Mouse (Mus musculus) heart, embryonic 11.5 days (tissue): ENCODE measurements around the gene Tmc6. TPM values are rescaled to one million over a fixed set of nuclear protein-coding genes. Genes with fewer than 3 reads are reported as not detected.

Experiments used
- ATAC-seq: fragments of 200-750 bp; cut with Nextera tagmentation; replicated peaks from 2 replicates; pipeline ENCODE4 v1.8.0; 2017; ENCODE audit warnings: moderate library complexity; ENCODE audit not compliant: insufficient number of reproducible peaks, low FRiP score, low TSS enrichment
- H3K27ac ChIP-seq: fragments of 300-500 bp; sonication (generic); 2 replicates; pipeline ENCODE4 v1.5.1; 2014; ENCODE audit warnings: mild to moderate bottlenecking, low read depth, low read length
- H3K27me3 ChIP-seq: fragments of 300-500 bp; sonication (generic); 2 replicates; pipeline ENCODE4 v1.6.1; 2014; ENCODE audit warnings: mild to moderate bottlenecking, low read length, mixed read lengths; ENCODE audit not compliant: control insufficient read depth, insufficient read depth
- H3K36me3 ChIP-seq: fragments of 300-500 bp; sonication (generic); 2 replicates; pipeline ENCODE4 v1.6.1; 2014; ENCODE audit warnings: mild to moderate bottlenecking, low read length, moderate library complexity, mixed read lengths; ENCODE audit not compliant: control insufficient read depth, insufficient read depth
- H3K4me1 ChIP-seq: fragments of 300-500 bp; sonication (generic); 2 replicates; pipeline ENCODE4 v1.6.1; 2014; ENCODE audit warnings: low read length; ENCODE audit not compliant: control insufficient read depth, insufficient read depth
- H3K4me2 ChIP-seq: fragments of 300-500 bp; sonication (generic); 2 replicates; pipeline ENCODE4 v1.6.1; 2014; ENCODE audit warnings: mild to moderate bottlenecking, moderate library complexity
- H3K4me3 ChIP-seq: fragments of 300-500 bp; sonication (generic); 2 replicates; pipeline ENCODE4 v1.5.1; 2014; ENCODE audit warnings: low read depth, low read length
- H3K9ac ChIP-seq: fragments of 300-500 bp; sonication (generic); 2 replicates; pipeline ENCODE4 v1.6.1; 2014; ENCODE audit warnings: mild to moderate bottlenecking, low read depth, low read length, moderate library complexity
- H3K9me3 ChIP-seq: fragments of 300-500 bp; sonication (generic); replicated peaks from 2 replicates; pipeline ENCODE4 v1.6.1; 2016; ENCODE audit warnings: low read length; ENCODE audit not compliant: control insufficient read depth
- WGBS: fragments of 180-500 bp; shearing (Covaris S2); extraction: QIAGEN DNeasy Blood & Tissue Kit; methylation state at CpG from one replicate; pipeline ENCODE4 v1.1.7; 2014; ENCODE audit not compliant: insufficient replicate concordance; 5-methylcytosine and 5-hydroxymethylcytosine counted together
- polyA plus RNA-seq: library from polyadenylated mRNA; unstranded; fragments of >200 nt; fragmentation: Nextera tagmentation; extraction: Ambion mirVana; gene quantifications from 2 replicates; pipeline ENCODE4 v1.2.1, GENCODE M21; 2014

Gene Tmc6
- polyA plus RNA-seq, 1 experiment from 2014 or later = 23.8 TPM

DNA sequence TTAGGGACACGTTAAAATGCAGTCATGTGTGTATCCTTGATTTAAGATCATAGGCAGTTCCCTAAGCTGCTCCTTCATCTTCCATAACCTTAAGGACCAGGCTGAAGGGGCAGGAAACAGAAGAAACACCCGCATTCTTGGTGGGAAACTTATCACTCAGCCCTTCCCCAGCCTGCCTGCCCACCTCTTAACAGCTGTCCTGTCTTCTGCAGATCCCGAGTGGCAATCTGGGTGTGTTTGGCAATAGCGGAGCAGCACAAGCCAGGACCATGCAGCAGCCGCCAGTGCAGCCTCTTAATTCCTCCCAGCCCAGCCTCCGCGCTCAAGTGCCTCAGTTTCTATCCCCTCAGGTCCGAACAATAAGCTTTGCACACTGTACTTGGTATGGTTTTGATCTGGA is 39.3 kb downstream of the Tmc6 start:
- no peak for ATAC-seq
- Histone ChIP-seq H3K4me2 (no peak overlapping the region), H3K27me3 (no peaks in the 10 kb centered on the region), H3K9ac (no peak overlapping the region), H3K36me3 (peaks cover 40% of the 10 kb centered on the region), H3K9me3 (no peaks in the 10 kb centered on the region), H3K27ac (no peak overlapping the region), H3K4me1 (no peaks in the 10 kb centered on the region), H3K4me3 (no peak overlapping the region)
- WGBS = 74% methylated on average over 8 of the region's 8 CpGs

DNA sequence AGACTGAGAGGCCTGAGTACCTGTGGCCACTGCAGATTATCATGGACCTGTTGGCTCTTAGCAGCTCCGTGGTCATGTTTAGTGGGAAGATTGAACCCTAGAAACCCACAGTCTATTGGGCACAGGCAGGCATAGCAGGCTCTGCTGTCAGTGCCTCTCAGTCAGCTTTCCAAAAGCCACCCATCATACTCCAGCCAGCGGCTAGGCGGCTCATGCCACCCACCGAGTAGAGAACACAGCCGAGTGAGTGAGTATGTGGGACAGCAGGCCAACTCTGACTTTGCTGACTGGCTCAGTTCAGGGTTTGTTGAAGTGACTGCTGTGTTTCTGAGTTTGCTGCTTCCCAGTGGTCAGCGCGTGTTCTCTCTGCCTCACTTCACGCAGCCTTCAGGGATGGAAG is 39.8 kb downstream of the Tmc6 start:
- H3K4me2 ChIP-seq = no peak overlapping the region
- H3K27me3 ChIP-seq = no peaks in the 10 kb centered on the region
- no peaks in the 10 kb centered on the region for H3K4me1 ChIP-seq
- H3K36me3 ChIP-seq = peaks cover 37% of the 10 kb centered on the region
- H3K9me3 ChIP-seq = no peaks in the 10 kb centered on the region
- H3K4me3 ChIP-seq = no peak overlapping the region
- H3K9ac ChIP-seq = no peak overlapping the region
- no peak for ATAC-seq
- H3K27ac ChIP-seq = no peak overlapping the region
- WGBS = 81% methylated on average over 8 of the region's 8 CpGs

DNA sequence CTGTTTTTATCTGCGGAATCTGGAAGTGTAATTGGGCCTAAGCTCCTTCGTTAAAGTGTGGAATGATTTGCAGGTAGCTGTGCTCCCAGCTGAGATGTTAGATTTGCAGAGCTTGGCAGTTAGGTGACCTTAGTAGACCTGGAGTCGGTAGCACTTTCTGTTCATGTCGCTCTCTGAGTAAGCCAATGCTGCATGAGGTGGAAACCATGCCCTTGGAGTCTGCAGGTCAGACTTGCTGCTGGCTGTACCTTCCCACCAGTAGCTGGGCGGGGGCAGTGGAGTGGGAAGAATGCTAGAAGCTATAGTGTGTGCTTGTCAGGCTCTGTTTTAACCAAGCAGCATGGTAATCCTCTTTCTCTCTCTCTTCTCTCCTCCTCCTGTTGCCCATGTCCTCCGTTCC is 40.9 kb downstream of the Tmc6 start:
- no peak for ATAC-seq
- WGBS = 89% methylated on average over 6 of the region's 6 CpGs
- Histone ChIP-seq H3K36me3 (peaks cover 30% of the 10 kb centered on the region), H3K4me3 (no peak overlapping the region), H3K9me3 (no peaks in the 10 kb centered on the region), H3K9ac (no peak overlapping the region), H3K4me1 (no peaks in the 10 kb centered on the region), H3K27ac (no peak overlapping the region), H3K4me2 (no peak overlapping the region), H3K27me3 (no peaks in the 10 kb centered on the region)

DNA sequence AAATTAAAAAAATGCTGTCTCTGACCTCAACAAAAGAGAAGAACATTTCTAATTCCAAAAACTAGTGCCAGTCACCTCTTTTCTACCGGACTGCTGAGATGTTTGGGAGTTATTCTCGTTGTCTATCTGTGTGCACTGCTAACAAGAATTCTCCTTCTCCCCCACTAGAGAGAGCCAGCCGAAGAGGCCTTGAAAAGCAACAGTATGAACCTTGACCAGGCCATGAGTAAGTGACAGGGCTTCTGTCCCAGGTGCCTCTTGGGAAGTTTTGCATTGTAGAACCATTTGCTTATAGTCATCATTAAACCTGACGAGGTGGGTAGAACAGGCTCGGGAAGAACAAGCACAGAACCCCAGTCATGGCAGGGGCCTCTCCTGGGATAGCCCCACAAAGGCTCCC is 43.9 kb downstream of the Tmc6 start:
- 81% methylated on average over 5 of the region's 5 CpGs for WGBS
- H3K9me3 ChIP-seq = no peaks in the 10 kb centered on the region
- no peak overlapping the region for H3K27ac ChIP-seq
- H3K27me3 ChIP-seq = no peaks in the 10 kb centered on the region
- no peak overlapping the region for H3K9ac ChIP-seq
- H3K4me1 ChIP-seq = no peaks in the 10 kb centered on the region
- no peak for ATAC-seq
- H3K36me3 ChIP-seq = peaks cover 28% of the 10 kb centered on the region
- H3K4me3 ChIP-seq = no peak overlapping the region
- H3K4me2 ChIP-seq = no peak overlapping the region

DNA sequence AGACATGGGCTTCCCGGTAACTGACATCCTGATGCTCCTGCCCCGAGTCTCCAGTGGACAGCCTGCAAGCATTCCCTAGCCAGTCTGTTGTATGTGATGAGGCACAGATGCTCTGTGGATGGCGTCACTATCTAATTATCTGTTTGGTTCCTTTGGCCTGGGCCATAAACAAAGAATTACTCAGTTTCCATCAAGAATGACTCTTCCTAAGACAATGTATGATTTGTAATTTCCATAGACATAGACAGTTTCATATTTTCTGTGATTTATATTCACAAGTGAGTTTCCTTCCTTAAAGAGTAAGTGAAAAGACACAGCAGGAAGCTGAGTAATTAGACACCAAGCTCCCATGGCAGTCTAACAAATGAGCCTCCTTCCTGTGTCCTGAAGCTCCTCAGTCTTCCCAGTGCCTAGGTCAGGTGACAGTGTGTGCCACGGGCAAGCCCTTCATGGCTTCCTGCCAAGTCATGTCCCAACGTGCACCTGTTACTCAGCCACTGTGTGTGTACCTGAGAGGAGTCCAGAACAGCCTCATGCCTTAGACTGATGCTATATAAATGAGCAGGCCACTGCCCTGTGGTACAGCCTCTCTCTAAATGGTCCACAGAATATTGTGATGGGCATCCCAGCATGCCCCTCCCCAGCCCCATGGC is 45.8 kb downstream of the Tmc6 start:
- no peaks in the 10 kb centered on the region for H3K9me3 ChIP-seq
- H3K27ac ChIP-seq = no peak overlapping the region
- H3K4me3 ChIP-seq = no peak overlapping the region
- peaks cover 17% of the 10 kb centered on the region for H3K36me3 ChIP-seq
- no peaks in the 10 kb centered on the region for H3K27me3 ChIP-seq
- no peak overlapping the region for H3K4me2 ChIP-seq
- H3K9ac ChIP-seq = no peak overlapping the region
- WGBS = 70% methylated on average over 5 of the region's 5 CpGs
- peaks cover 2% of the 10 kb centered on the region; the same call in 1 of the 2 replicates for H3K4me1 ChIP-seq
- no peak for ATAC-seq

DNA sequence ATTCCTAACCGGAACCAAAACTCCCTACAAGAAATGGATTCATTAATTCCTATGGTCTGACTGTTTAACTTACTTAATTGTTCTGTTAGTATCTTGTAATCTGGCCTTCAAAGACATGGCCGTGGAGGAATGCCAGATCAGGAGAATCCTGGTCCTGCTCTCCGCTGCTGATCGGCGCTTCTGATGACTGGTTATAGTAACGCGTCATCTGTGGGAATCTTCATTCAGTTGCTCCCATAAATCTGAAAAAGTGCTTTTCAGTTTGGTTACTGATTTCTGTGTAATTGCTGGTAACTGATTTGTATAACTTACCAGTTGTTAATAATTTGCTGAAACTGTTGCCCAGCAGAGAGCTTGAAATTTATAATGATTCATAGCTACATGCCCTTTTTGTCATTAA is 50.5 kb downstream of the Tmc6 start:
- ATAC-seq = no peak
- no peak overlapping the region for H3K27ac ChIP-seq
- H3K9me3 ChIP-seq = no peaks in the 10 kb centered on the region
- 0 out of 2 replicates have a peak, but pooled peaks cover 2% of the 10 kb centered on the region for H3K36me3 ChIP-seq
- H3K4me3 ChIP-seq = no peak overlapping the region
- H3K9ac ChIP-seq = no peak overlapping the region
- 83% methylated on average over 7 of the region's 7 CpGs for WGBS
- no peaks in the 10 kb centered on the region for H3K27me3 ChIP-seq
- H3K4me1 ChIP-seq = peaks cover 18% of the 10 kb centered on the region
- H3K4me2 ChIP-seq = no peak overlapping the region

DNA sequence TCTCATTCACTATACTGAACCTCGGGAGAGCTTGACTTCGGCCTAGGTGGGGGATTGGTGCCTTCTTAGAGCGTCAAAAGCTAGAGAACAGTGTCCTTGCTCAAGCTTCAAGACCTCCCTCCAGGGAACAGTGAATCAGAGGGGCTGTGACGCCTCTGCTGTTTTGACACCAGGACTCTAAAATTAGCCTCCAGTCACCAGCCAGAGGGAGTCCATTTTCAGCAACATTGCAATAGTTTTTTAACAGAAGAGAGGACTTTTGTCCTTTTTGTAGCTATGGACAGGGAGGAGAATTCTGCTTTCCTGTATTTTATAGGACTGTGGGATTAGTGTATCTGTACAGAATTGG is 51.5 kb downstream of the Tmc6 start:
- no peaks in the 10 kb centered on the region for H3K27me3 ChIP-seq
- 54% methylated on average over 4 of the region's 4 CpGs for whole genome bisulfite sequencing
- no peak for ATAC-seq
- H3K4me1 ChIP-seq = peaks cover 18% of the 10 kb centered on the region
- no peak overlapping the region for H3K9ac ChIP-seq
- no peaks in the 10 kb centered on the region for H3K9me3 ChIP-seq
- no peaks in the 10 kb centered on the region for H3K36me3 ChIP-seq
- no peak overlapping the region for H3K27ac ChIP-seq
- H3K4me2 ChIP-seq = no peak overlapping the region
- H3K4me3 ChIP-seq = no peak overlapping the region

DNA sequence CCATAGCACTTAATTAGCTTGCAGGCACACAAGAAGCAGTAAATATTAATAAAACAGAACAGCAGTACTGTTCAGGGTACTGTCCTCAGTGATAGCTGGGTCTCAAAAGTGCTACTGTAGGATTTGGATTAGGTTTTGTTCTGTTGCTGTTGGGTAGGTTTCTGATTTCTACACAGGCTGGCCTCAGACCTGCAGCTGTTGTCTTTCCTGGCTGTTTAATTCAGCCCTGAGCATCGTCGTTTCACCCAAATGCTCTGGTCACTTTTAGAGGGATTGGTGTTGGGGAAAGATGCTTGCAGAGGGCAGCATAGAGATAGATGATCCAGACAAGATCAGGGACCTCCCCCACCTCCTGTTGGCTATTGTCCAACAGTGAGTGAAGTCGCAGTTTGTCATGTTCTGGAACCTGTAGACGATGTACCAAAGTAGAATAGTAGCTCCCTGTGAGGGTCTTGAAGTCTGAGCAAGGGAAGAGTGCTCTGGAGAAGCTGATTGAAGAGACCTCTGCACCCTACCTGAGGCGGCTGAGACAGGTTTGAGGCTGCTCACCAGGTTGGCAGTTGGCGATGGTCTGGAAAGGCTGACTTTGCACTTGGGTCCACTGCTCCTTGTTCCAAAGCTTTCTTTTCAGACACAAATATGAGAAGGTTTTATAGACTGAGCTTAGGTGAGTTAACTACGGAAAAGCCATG is 52.1 kb downstream of the Tmc6 start:
- Histone ChIP-seq H3K9ac (no peak overlapping the region), H3K36me3 (no peaks in the 10 kb centered on the region), H3K9me3 (no peaks in the 10 kb centered on the region), H3K4me3 (no peak overlapping the region), H3K27me3 (no peaks in the 10 kb centered on the region), H3K4me1 (peaks cover 18% of the 10 kb centered on the region), H3K4me2 (no peak overlapping the region), H3K27ac (no peak overlapping the region)
- WGBS = 76% methylated on average over 7 of the region's 7 CpGs
- no peak for ATAC-seq

DNA sequence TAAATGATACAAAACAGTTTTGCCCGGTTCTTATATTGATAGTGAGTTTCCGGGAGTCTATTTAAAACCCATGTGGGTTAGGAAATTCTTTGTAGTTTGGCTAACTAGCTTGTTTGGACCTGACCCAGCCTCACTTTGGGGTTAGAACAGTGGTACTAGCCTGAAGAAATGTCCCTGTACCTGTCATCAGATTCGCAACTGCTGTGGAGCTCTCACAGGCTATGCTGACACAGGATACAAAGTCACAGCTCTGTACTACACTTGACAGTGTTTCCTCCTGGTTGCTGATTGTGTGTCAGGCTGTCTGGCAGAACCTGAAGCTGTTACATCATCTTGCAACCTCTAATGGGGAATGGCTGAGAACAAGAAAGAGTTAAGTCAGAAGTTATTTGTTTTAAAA is 52.7 kb downstream of the Tmc6 start:
- Histone ChIP-seq H3K9ac (no peak overlapping the region), H3K27ac (no peak overlapping the region)
- WGBS = 71% methylated on average over 3 of the region's 3 CpGs

More for the DNA sequence above, 52.7 kb downstream of the Tmc6 start:
- Histone ChIP-seq H3K4me3 (no peak overlapping the region), H3K4me1 (peaks cover 21% of the 10 kb centered on the region), H3K27me3 (no peaks in the 10 kb centered on the region), H3K4me2 (no peak overlapping the region), H3K36me3 (no peaks in the 10 kb centered on the region), H3K9me3 (no peaks in the 10 kb centered on the region)
- ATAC-seq = no peak
